Mouse (Mus musculus): ENCODE data around the gene Vps26c.
"Not testable (repeated sequence)": the region's sequence is repeated elsewhere in the genome, so short reads cannot be mapped to it uniquely, and the experiment has no call there.

Vps26c gene

GRCm38 (mm10) chr16:94497176-94497575 lies 29.5 kb downstream of the Vps26c start:
- DNase-seq (ENCODE audit: low spot score in 2 of 2): not testable (repeated sequence)

- DNase-seq (ENCODE audit: low spot score in 2 of 2): no peak
Observed at GRCm38 (mm10) chr16:94489326-94489725, 37.3 kb downstream of the Vps26c start.

- no peak for DNase-seq (ENCODE audit: low spot score in 2 of 2)
Observed at GRCm38 (mm10) chr16:94487341-94487740, 39.3 kb downstream of the Vps26c start.

GRCm38 (mm10) chr16:94484752-94485535 lies 41.7 kb downstream of the Vps26c start:
- no peak for DNase-seq (ENCODE audit: low spot score in 2 of 2)

- DNase-seq (ENCODE audit: low spot score in 2 of 2): no peak
Observed at GRCm38 (mm10) chr16:94473086-94473822, 53.4 kb downstream of the Vps26c start.

DNA sequence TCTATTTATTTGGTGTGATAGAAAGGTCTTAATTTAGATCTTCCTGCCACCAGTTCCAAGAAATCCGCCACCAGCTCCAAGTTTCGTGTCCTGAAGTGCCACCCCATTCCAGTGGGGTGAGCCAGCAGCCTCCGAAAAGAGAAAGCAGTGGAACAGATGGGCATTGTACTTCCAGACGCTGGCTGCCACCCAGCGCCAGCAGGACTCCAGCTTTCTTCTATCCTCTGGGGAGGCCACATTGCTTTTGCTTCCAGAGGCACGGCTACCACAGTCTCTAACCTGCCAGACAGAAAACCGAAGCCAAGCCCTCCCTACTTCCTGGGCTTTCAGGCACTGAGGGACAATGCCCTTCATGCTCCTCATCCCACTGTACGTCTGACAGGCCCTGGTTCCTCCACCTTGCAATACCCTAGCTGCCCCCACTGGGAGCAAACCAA lies 54.1 kb downstream of the Vps26c start:
- no peak for DNase-seq (ENCODE audit: low spot score in 2 of 2)

DNA sequence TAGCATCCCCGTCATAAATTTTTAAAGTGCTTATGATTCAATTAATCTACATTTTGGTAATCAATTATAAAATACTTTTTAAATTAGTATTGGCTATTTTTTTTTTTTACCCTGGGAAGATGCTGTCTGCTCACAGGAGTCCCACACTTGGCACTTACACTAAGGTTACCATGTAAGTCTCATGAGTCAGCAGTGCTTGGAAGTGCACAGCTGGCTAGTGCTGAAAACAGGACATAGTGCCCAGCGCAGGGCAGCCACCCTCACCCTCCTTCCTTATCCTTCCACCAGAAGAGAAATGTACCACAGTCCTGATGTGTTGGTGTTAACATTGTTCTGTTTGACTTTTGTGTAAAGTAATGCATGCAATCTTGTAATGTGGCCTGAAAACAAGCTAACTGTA lies 58.2 kb downstream of the Vps26c start:
- DNase-seq (ENCODE audit: low spot score in 2 of 2): no peak

DNA sequence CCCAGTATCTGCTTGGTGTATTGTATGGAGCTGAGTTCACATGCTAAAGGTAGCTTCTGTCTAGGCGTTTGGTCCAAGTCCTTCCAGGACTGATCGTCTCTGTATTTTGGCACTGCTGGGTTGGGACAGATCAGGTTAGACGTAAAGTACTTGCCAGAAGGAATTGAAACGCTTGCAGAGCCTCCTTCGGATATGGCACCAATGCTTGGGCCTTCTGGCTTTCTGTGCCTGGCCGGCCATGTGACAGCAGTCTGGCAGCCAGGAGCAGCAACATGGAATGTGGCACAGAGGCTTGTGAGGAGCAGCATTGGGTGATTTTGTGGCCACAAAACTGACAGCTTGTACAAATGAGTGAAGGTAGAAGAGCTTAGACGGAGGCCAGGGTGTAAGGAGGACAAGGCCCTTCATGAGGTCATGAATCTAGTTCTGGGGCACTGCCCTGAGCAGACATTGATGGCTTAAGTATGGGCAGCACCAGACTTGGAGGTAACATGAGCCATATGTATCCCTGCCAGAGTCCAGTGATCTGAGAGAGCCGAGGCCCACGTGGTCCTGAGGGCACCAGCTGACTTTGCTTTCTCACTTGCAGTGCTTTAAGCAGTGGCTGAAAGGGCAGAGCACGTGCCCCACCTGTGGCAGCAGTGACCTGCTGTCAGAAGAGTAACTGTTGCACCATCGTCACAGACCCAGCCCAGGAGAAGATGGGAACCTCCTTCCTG lies 59.1 kb downstream of the Vps26c start:
- DNase-seq (ENCODE audit: low spot score in 2 of 2): no peak

- DNase-seq (ENCODE audit: low spot score in 2 of 2): not testable (repeated sequence)
Observed at GRCm38 (mm10) chr16:94466317-94466716, 60.3 kb downstream of the Vps26c start.

- no peak for DNase-seq (ENCODE audit: low spot score in 2 of 2)
Observed at GRCm38 (mm10) chr16:94465900-94466299, 60.7 kb downstream of the Vps26c start.

GRCm38 (mm10) chr16:94464067-94464466 lies 62.6 kb downstream of the Vps26c start:
- DNase-seq (ENCODE audit: low spot score in 2 of 2): no peak

DNA sequence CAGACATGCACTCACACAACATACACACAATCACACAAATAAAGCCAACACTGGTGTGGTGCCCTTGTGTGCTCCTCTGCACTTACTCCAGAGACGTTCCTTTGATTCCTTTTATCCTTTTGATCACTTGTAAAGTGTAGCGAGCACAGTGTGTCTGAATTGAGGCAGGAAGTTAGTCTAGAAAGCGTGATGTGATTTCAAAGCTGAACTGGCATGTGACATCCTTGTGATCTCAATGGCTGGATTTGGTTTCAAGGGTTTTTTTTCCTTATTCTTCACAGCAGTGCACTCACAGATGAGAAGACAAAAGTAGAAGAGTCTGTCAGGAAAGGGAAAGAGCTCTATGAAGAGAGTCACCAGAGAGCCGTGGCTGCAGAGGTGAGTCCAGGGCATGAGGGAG lies 72.5 kb downstream of the Vps26c start:
- no peak for DNase-seq (ENCODE audit: low spot score in 2 of 2)

GRCm38 (mm10) chr16:94452768-94453167 lies 73.9 kb downstream of the Vps26c start:
- no peak for DNase-seq (ENCODE audit: low spot score in 2 of 2)

DNA sequence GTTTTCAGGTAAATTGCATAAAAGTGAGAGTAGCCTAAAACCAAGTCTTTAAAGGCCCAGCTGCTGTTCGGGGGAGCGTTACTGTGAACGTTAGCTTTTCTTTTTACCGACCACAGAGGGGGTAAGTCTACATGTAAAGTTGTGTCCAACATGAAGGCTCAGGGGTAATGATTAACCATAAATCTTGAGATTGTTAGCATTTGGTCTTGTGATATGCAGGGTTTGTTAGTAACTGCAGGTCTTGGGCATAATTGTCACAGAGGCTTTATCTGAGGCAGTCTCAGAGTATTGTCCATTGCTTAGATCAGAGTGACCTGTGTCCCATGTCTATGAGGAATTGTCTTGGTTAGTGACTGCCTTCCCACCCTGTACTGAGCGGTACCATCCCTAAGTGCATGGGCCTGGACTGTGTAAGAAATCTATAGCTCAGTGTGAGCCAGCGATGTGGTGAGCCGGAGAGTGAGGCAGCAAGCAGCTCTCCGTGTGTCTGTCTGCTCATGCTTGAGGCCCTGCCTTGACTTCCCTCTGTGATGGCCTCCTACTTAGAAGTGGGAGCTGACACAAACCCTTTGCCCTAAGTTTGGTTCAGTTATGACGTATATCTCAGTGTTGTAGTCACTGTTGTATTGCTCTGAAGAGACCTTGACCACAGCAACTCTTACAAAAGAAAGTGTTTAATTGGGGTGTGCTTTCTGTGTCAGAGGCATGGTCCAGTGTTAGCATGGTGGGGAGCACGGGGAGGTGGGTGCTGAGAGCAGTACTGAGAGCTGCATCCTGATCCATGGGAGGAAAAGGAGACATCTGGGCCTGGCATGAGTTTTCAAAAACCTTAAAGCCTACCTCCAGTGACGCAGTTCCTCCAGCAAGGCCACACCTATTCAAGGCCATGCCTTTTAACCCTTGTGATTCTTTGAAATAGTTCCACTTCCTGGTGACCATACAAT lies 74.8 kb downstream of the Vps26c start:
- no peak for DNase-seq (ENCODE audit: low spot score in 2 of 2)

DNA sequence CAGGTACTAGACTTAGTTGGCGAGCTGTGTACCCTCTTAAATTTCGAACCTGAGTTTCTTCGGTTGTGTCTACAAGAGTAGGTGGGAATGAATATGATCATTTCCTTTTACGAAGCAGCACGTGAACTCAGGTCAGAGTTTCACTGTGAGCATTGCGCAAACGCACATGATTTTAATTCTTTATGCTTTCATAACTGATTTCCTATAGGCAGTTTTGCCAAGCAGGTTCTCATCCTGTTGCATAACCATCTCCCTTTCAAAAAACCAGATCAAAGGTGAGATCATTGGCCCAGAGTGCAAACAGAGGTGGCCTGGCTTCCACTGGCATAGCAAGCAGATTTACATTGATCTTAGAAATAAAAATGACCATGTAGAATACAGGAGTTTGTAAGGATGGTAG lies 77.0 kb downstream of the Vps26c start:
- DNase-seq (ENCODE audit: low spot score in 2 of 2): no peak

DNA sequence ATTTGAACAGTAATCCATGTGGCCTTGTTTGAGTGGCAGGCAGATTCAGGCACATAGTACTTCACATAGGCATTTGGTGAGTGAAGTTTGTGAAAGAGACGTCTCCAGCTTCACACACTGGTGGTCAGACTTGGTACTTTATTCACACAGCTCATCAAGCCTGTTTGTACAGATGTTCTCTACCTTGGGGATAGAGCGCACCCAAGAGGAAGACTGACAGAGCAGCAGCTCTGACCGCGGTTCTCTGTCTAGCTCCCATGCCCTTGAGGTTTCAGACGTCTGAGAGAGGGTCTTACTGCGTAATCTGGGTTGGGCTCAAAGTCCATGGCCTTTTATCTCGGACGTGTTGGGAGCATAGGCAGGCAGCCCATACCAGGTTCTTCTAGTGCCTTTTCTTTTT lies 77.5 kb downstream of the Vps26c start:
- DNase-seq (ENCODE audit: low spot score in 2 of 2): no peak

Data from spleen, postnatal 4 days (tissue).